ENCODE assay signal across 21 mouse cellular contexts in the genomic region with DNA sequence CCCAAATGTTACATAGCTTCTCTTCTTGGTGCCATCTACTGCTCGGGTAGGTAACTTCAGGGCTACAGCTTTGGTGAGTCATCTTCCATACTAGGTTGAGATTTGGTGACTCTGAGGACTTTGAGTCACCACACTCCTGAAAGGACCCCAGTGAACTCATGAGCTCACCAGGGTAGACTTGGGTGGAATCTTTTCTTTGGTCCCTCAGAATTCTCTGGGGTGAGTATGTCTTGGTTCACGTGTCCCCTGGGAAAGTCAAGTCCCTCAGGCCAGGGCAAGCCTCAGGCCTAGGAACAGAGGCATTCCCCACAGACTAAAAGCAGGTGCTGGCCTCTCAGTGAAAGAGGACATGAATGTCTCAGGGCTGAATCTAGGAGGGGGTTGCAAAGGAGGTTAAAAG. TPM values are rescaled to one million over a fixed set of nuclear protein-coding genes. Genes with fewer than 3 reads are reported as not detected.
A peak's percentile ranks its signal among the peaks of the same experiment; 100 is the strongest.
DNase-seq lines count a peak whose midpoint lies in the region; ATAC-seq and TF ChIP-seq lines count a peak whose summit lies in the region.
"Had no signal": no experiment of that assay in that cellular context is flagged by ENCODE, and none has a peak within 500 bp of the region (broad histone marks: within the 10 kb centered on the region; RNA-seq: fewer than 3 reads in every experiment).

No protein-coding gene starts in this region.

- no peak overlapping the region for H3K4me3 ChIP-seq in forebrain, embryonic 13.5 days
- no peak overlapping the region for H3K4me3 ChIP-seq in forebrain, embryonic 16.5 days (replicated peaks; ENCODE audit: low read length)
- H3K4me3 ChIP-seq in kidney, postnatal 0 days (replicated peaks; ENCODE audit: low read depth, low read length): no peak overlapping the region
- H3K4me3 ChIP-seq in ES-E14 (ENCODE audit: insufficient read depth in 1 of 2, low read depth in 1 of 2, low read length in 2 of 2, poor library complexity in 1 of 2, severe bottlenecking in 1 of 2): no peak overlapping the region
- no peak overlapping the region for H3K4me3 ChIP-seq in stomach, embryonic 16.5 days (replicated peaks; ENCODE audit: low read length)
- H3K4me3 ChIP-seq: embryonic facial prominence, embryonic 15.5 days; forebrain, embryonic 15.5 days; limb, embryonic 13.5 days; midbrain, embryonic 13.5 days; stomach, embryonic 15.5 days had no signal

- no peak overlapping the region for H3K9ac ChIP-seq in forebrain, embryonic 13.5 days
- H3K9ac ChIP-seq in forebrain, embryonic 16.5 days (replicated peaks; ENCODE audit: low read depth, low read length): no peak overlapping the region
- H3K9ac ChIP-seq in kidney, postnatal 0 days (ENCODE audit: low read depth, low read length): no peak overlapping the region
- H3K9ac ChIP-seq in ES-E14 (ENCODE audit: insufficient read depth, low read depth, low read length, poor library complexity, severe bottlenecking): peak overlapping the region; percentile 15; the same call in 1 of the 2 replicates
- no peak overlapping the region for H3K9ac ChIP-seq in stomach, embryonic 16.5 days (ENCODE audit: low read length)
- H3K9ac ChIP-seq: embryonic facial prominence, embryonic 15.5 days; forebrain, embryonic 15.5 days; limb, embryonic 13.5 days; stomach, embryonic 15.5 days had no signal

- DNase-seq in kidney, postnatal 0 days (ENCODE audit: low spot score): no peak
- DNase-seq in kidney, adult 11 months: no peak
- no peak for DNase-seq in ES-E14 (ENCODE audit: low read depth, low spot score)
- no peak for DNase-seq in frontal cortex, postnatal 10 days (ENCODE audit: low spot score in 2 of 2)
- no peak for DNase-seq in embryo, embryonic 10.5 days (ENCODE audit: low spot score)
- DNase-seq: cerebellum, adult 2 months; gastrocnemius, postnatal 14 days; kidney, adult 2 months; lung, adult 18-20 months; lung, postnatal 4 days; spleen, adult 18-20 months; thymus, postnatal 36 days had no signal

- H3K4me1 ChIP-seq in forebrain, embryonic 13.5 days: peaks cover 22% of the 10 kb centered on the region
- H3K4me1 ChIP-seq in forebrain, embryonic 16.5 days (replicated peaks; ENCODE audit: control insufficient read depth, insufficient read depth, low read length): peaks cover 15% of the 10 kb centered on the region
- H3K4me1 ChIP-seq in kidney, postnatal 0 days (replicated peaks; ENCODE audit: insufficient read depth, low read length): peaks cover 10% of the 10 kb centered on the region
- peaks cover 6 to 19% of the 10 kb centered on the region in 2 experiments for H3K4me1 ChIP-seq in ES-E14 (ENCODE audit: control insufficient read depth in 2 of 2, insufficient read depth in 2 of 2, low read length in 2 of 2, poor library complexity in 1 of 2)
- H3K4me1 ChIP-seq in stomach, embryonic 16.5 days (ENCODE audit: control insufficient read depth, insufficient read depth, low read length): peaks cover 14% of the 10 kb centered on the region

- H3K4me2 ChIP-seq in forebrain, embryonic 13.5 days: no peak overlapping the region
- H3K4me2 ChIP-seq in forebrain, embryonic 16.5 days (ENCODE audit: low read length): no peak overlapping the region
- no peak overlapping the region for H3K4me2 ChIP-seq in kidney, postnatal 0 days (ENCODE audit: low read length)
- H3K4me2 ChIP-seq in stomach, embryonic 16.5 days (ENCODE audit: low read depth, low read length): no peak overlapping the region
- H3K4me2 ChIP-seq: embryonic facial prominence, embryonic 15.5 days; forebrain, embryonic 15.5 days; limb, embryonic 13.5 days; midbrain, embryonic 13.5 days; stomach, embryonic 15.5 days had no signal

- no peak for ATAC-seq in forebrain, embryonic 13.5 days
- no peak for ATAC-seq in forebrain, embryonic 16.5 days
- no peak for ATAC-seq in kidney, postnatal 0 days (replicated peaks; ENCODE audit: low FRiP score, low read depth)
- no peak for ATAC-seq in stomach, embryonic 16.5 days (ENCODE audit: insufficient read depth, low FRiP score)
- ATAC-seq: forebrain, embryonic 15.5 days; hindbrain, embryonic 16.5 days; midbrain, embryonic 13.5 days had no signal

- 0 out of 2 replicates have a peak, but pooled peaks have one; percentile 3 for TF ChIP-seq CTCF in kidney, postnatal 0 days (IDR thresholded peaks at IDR 0.05; ENCODE audit: low read depth)

- H3K27me3 ChIP-seq in forebrain, embryonic 13.5 days: no peaks in the 10 kb centered on the region
- H3K27me3 ChIP-seq in forebrain, embryonic 16.5 days (replicated peaks; ENCODE audit: control insufficient read depth, insufficient read depth, low read length): no peaks in the 10 kb centered on the region
- no peaks in the 10 kb centered on the region for H3K27me3 ChIP-seq in kidney, postnatal 0 days (ENCODE audit: insufficient read depth, low read length)
- H3K27me3 ChIP-seq in stomach, embryonic 16.5 days (ENCODE audit: control insufficient read depth, insufficient read depth, low read length): no peaks in the 10 kb centered on the region
- H3K27me3 ChIP-seq: embryonic facial prominence, embryonic 15.5 days; forebrain, embryonic 15.5 days; limb, embryonic 13.5 days; midbrain, embryonic 13.5 days; stomach, embryonic 15.5 days had no signal

- 51% methylated on average over 2 of the region's 2 CpGs for WGBS in forebrain, embryonic 13.5 days
- 67% methylated on average over 2 of the region's 2 CpGs for WGBS in forebrain, embryonic 16.5 days
- WGBS in kidney, postnatal 0 days: 50% methylated on average over 2 of the region's 2 CpGs
- whole genome bisulfite sequencing in stomach, embryonic 16.5 days: 40% methylated on average over 2 of the region's 2 CpGs

- H3K9me3 ChIP-seq in forebrain, embryonic 13.5 days (replicated peaks): no peaks in the 10 kb centered on the region
- no peaks in the 10 kb centered on the region for H3K9me3 ChIP-seq in forebrain, embryonic 16.5 days (ENCODE audit: control insufficient read depth, low read length)
- H3K9me3 ChIP-seq in kidney, postnatal 0 days (replicated peaks; ENCODE audit: low read length): no peaks in the 10 kb centered on the region
- no peaks in the 10 kb centered on the region for H3K9me3 ChIP-seq in ES-E14 (ENCODE audit: control insufficient read depth, insufficient read depth, low read depth, low read length)
- no peaks in the 10 kb centered on the region for H3K9me3 ChIP-seq in stomach, embryonic 16.5 days (replicated peaks; ENCODE audit: control insufficient read depth, low read length)
- H3K9me3 ChIP-seq: embryonic facial prominence, embryonic 15.5 days; forebrain, embryonic 15.5 days; limb, embryonic 13.5 days; midbrain, embryonic 13.5 days; stomach, embryonic 15.5 days had no signal

- in situ Hi-C loops in ES-E14 (cut with MboI; ENCODE audit: low sequenced_read_pairs in 2 of 2, unreplicated experiment in 2 of 2): no loop called here

- no peaks in the 10 kb centered on the region for H3K36me3 ChIP-seq in forebrain, embryonic 13.5 days (ENCODE audit: poor library complexity, severe bottlenecking)
- H3K36me3 ChIP-seq in forebrain, embryonic 16.5 days (ENCODE audit: control insufficient read depth, insufficient read depth): no peaks in the 10 kb centered on the region
- H3K36me3 ChIP-seq in kidney, postnatal 0 days (ENCODE audit: insufficient read depth, low read length): no peaks in the 10 kb centered on the region
- no peaks in the 10 kb centered on the region for H3K36me3 ChIP-seq in ES-E14 (ENCODE audit: control insufficient read depth, insufficient read depth, low read length, poor library complexity, severe bottlenecking)
- H3K36me3 ChIP-seq in stomach, embryonic 16.5 days (ENCODE audit: control insufficient read depth, insufficient read depth, low read length): no peaks in the 10 kb centered on the region
- H3K36me3 ChIP-seq: embryonic facial prominence, embryonic 15.5 days; forebrain, embryonic 15.5 days; limb, embryonic 13.5 days; midbrain, embryonic 13.5 days; stomach, embryonic 15.5 days had no signal

- peak overlapping the region; percentile 31; the same call in 1 of the 2 replicates for H3K27ac ChIP-seq in forebrain, embryonic 13.5 days
- no peak overlapping the region for H3K27ac ChIP-seq in forebrain, embryonic 16.5 days (ENCODE audit: low read length)
- H3K27ac ChIP-seq in kidney, postnatal 0 days: peak overlapping the region; percentile 19; the same call in 1 of the 2 replicates
- peak overlapping the region; percentile 44; the same call in 1 of the 2 replicates for H3K27ac ChIP-seq in ES-E14 (ENCODE audit: insufficient read depth, low read depth, low read length, poor library complexity, severe bottlenecking)
- 0 out of 2 replicates have a peak overlapping the region, but pooled peaks have one; percentile 1 for H3K27ac ChIP-seq in stomach, embryonic 16.5 days (ENCODE audit: low read length)
- H3K27ac ChIP-seq: embryonic facial prominence, embryonic 15.5 days; forebrain, embryonic 15.5 days; limb, embryonic 13.5 days; midbrain, embryonic 13.5 days; stomach, embryonic 15.5 days had no signal

TF ChIP-seq in ES-E14, 5 proteins besides CTCF, POLR2A, EP300 and RAD21:
- no peak for TF ChIP-seq ZC3H11A (IDR thresholded peaks at IDR 0.05; ENCODE audit: borderline replicate concordance, low read depth, low read length)
- no peak for TF ChIP-seq ZNF384 (IDR thresholded peaks at IDR 0.05; ENCODE audit: low read depth, low read length)
- TF ChIP-seq MAFK (IDR thresholded peaks at IDR 0.05; ENCODE audit: insufficient read depth, low read depth, low read length): no peak
- TF ChIP-seq HCFC1 (IDR thresholded peaks at IDR 0.05; ENCODE audit: borderline replicate concordance, insufficient read depth, low read length): no peak
- TF ChIP-seq CHD2 (IDR thresholded peaks at IDR 0.05; ENCODE audit: low read depth, low read length): no peak

RNA-seq across cellular contexts. Expression of gene Tkt, which starts 35.9 kb away (rescaled TPM):
- polyA plus RNA-seq in forebrain, embryonic 13.5 days (2015; fragmentation: Nextera tagmentation; extraction: Ambion mirVana): 274 and 296 TPM in 2 replicates
- polyA plus RNA-seq in forebrain, embryonic 16.5 days (2015; fragmentation: Nextera tagmentation; extraction: Ambion mirVana): 334 and 346 TPM in 2 replicates
- polyA plus RNA-seq in kidney, postnatal 0 days (2015; fragmentation: Nextera tagmentation; extraction: Ambion mirVana): 238 and 253 TPM in 2 replicates
- 740 and 1,077 TPM in 2 replicates for total RNA-seq in ES-E14 (2012; rRNA removed)
- 292 and 307 TPM in 2 replicates for polyA plus RNA-seq in stomach, embryonic 16.5 days (2015; fragmentation: Nextera tagmentation; extraction: Ambion mirVana)

RNA-seq across cellular contexts. Expression of gene Prkcd, which starts 41.9 kb away (rescaled TPM):
- polyA plus RNA-seq in forebrain, embryonic 13.5 days (2015; fragmentation: Nextera tagmentation; extraction: Ambion mirVana): 21.4 and 21.9 TPM in 2 replicates
- polyA plus RNA-seq in forebrain, embryonic 16.5 days (2015; fragmentation: Nextera tagmentation; extraction: Ambion mirVana): 27.9 and 34.6 TPM in 2 replicates
- polyA plus RNA-seq in kidney, postnatal 0 days (2015; fragmentation: Nextera tagmentation; extraction: Ambion mirVana): 44.9 and 46.9 TPM in 2 replicates
- 43.8 and 60.3 TPM in 2 replicates for total RNA-seq in ES-E14 (2012; rRNA removed)
- polyA plus RNA-seq in stomach, embryonic 16.5 days (2015; fragmentation: Nextera tagmentation; extraction: Ambion mirVana): 54.8 and 56.5 TPM in 2 replicates
